Mouse (Mus musculus) liver, adult (tissue): ENCODE data around the gene Madd.

ENCODE experiments used
- GATA4 ChIP-seq: IDR thresholded peaks from 2 replicates; pipeline ENCODE4 v1.6.1; 2014; ENCODE audit warnings: mild to moderate bottlenecking, low read length; ENCODE audit not compliant: insufficient replicate concordance

Gene Madd

GRCm38 (mm10) chr2:91151331-91151730, 32.3 kb downstream of the Madd start:
- TF ChIP-seq GATA4: no peak

DNA sequence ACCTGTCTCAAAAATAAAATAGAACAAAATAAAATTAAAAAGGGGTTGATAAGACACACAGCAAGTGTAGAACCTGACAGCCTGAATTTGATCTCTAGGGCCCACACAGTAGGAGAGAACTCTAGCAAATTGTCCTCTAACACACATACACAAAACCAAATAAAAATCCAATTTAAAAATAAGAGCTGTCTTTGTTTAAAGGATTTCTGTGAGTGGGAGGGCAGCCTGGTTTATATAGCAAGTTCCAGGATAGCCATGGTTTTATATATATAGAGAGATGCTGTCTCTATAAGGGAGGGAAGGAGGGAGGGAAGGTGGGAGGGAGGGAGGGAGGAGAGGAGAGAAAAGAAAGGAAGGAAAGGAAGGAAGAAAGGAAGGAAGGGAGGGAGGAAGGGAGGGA, 35.5 kb downstream of the Madd start:
- no peak for TF ChIP-seq GATA4

DNA sequence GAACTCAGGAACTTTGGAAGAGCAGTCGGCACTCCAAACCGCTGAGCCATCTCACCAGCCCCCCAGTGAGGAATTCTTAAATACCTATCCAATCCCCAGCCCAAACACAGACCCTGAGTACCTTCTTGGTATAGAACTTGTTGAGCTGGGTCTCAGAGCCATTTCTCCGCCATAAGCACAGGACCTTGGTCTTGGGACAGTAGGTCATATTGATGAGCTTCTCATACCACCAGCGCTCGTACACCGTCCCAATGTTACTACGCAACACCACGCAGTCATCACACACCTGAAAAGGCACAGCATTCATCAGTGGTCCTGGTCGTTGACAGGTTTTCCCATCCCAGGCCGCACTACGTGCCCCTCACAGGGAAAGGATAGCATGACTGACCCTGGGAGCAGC, 40.2 kb downstream of the Madd start:
- TF ChIP-seq GATA4: no peak

DNA sequence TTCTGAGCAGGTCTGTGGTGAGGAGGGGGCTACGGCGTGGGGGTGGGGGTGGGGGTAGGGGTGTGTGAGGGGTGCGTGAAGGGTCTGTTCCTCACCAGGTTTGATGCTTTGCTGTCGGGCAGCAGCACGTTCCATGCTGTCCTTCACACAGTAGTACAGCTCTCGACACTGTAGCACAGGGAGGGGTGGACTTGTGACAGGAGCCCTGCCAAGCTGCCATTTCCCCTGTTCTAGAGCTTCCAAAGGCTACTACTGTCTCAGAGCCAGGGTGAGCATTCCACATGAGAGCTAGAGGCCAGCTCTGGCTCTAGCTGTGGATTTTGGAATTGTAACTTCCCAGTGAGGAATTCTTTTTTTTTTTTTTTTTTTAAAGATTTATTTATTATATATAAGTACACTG, 40.7 kb downstream of the Madd start:
- no peak for TF ChIP-seq GATA4

GRCm38 (mm10) chr2:91139764-91140163, 43.9 kb downstream of the Madd start:
- no peak for TF ChIP-seq GATA4

DNA sequence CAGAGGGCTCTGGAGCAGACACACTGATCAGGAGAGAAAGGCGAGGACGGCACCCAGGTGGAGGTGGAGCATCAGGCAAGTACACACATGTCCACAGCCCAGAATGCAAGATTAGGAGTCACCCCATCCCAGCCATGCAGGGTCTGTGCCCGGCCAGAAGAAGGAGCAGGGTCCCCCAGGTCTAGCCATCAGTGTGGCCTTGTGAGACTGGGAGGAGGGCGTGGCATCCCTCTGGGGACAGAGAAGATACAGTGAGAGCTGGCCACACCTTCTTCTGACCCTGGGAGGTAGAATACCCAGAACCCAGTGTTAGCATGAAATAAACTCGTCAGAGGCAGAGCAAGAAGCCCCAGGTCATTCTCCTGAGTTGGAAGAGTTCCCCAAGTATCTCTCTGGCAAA, 44.3 kb downstream of the Madd start:
- TF ChIP-seq GATA4: no peak

DNA sequence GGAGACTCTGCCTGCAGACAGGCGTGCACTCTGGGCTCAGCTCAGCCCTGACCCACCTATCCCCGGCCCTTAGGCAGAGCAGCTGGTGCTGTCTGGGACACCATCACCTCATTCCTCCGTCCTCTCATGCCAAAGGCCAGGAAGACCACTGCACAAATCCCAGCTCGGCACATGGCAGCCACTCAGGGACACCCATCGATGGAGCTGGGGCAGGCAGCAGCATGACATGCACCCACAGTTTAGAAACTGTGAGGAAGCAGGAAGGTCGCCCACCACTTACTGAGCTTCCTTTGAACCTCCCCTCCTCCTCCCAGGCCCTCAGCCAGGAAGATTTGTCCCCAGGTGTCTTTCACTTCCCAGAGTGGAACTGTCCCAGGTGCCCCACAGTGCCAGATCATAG, 46.2 kb downstream of the Madd start:
- no peak for TF ChIP-seq GATA4

DNA sequence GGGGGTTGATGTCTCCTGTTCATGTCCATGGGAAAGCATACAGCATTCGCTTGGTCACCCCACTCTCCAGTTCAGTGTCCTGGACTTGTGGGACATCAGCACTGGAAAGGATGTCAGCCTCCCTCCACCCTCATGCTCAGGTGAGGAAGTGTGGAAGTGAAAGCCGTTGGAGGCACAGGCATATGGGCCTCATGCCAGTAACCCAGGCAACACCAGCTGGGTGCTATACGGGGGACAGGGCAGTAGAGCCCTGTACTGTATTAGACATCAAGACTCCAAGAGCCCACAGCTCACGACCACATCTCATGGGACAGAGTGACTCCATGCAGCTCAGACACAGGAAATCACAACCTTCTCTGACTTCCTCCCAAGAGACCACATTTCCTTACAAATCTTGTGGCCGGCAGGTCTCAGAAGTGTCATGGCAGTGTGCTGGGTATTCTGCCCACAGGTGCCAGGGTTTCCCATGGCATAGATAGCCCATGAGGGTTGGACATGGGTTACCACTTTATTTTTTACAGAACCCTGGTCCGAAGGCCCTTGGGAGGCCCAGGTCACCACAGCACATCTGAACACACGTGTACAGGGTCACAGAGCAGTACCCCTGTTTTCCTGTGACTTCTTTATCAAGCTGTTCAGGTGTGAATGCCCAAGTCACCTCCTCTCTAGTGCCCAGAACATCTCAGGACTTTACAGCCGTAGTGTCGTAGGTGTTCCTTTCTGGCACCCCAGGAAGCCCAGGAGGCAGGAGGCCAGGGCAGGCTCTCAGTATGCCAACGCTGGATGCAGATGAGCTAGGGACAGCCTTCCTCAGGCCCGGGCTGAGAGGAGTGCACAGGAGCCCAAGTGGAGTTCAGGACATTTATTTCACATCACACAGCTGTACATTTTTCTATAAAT, 46.9 kb downstream of the Madd start:
- TF ChIP-seq GATA4: no peak

DNA sequence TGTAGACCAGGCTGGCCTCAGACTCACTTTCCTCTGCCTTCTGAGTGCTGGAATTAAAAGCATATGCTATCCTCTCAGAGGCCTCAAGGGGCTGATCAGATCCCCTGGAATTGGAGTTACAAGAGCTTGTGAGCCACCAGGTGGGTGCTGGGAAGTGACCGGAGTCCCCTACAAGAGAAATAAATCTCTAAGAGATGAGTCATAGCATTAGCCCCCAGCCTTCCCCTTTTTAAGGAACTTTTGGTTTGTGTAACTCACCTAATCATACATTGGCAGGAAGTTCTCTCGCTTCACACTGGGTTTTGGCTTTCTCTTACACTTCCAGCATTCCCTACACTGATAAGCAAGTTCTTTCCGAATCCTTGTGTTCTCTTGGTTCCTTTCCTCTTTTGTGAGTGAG, 51.6 kb downstream of the Madd start:
- TF ChIP-seq GATA4: no peak

DNA sequence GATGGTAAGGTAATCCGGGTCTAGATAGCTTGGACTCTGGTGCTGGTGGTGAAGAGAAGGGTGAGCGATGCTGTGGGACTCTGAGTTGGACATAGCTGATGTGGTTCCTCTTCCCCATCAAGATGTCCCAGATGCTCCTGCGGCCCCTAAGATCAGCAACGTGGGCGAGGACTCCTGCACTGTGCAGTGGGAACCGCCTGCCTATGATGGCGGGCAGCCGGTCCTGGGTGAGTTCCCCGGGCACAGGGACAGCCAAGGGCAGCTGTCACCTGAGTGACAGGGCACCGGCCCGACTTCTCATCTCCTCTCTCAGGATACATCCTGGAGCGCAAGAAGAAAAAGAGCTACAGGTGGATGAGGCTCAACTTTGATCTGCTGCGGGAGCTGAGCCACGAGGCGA, 52.4 kb downstream of the Madd start:
- TF ChIP-seq GATA4: no peak

GRCm38 (mm10) chr2:91130126-91130525, 53.5 kb downstream of the Madd start:
- no peak for TF ChIP-seq GATA4

- TF ChIP-seq GATA4: no peak
Measured at GRCm38 (mm10) chr2:91128761-91129160, 54.9 kb downstream of the Madd start.

DNA sequence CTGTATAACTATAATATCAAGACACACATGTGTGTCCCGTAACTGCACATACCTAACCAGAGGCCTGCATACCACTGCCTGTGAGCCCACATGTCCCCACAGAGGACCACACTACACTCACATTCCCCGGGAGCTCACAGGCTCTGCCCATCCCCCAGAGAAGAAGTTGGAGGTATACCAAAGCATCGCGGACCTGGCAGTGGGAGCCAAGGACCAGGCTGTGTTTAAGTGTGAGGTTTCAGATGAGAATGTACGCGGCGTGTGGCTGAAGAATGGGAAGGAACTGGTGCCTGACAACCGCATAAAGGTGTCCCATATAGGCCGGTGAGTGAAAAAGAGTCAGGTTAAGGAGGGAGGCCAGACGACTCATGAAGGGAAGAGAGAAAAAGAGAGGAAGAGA, 58.5 kb downstream of the Madd start:
- no peak for TF ChIP-seq GATA4

- no peak for TF ChIP-seq GATA4
Measured at GRCm38 (mm10) chr2:91123521-91123920, 60.1 kb downstream of the Madd start.

DNA sequence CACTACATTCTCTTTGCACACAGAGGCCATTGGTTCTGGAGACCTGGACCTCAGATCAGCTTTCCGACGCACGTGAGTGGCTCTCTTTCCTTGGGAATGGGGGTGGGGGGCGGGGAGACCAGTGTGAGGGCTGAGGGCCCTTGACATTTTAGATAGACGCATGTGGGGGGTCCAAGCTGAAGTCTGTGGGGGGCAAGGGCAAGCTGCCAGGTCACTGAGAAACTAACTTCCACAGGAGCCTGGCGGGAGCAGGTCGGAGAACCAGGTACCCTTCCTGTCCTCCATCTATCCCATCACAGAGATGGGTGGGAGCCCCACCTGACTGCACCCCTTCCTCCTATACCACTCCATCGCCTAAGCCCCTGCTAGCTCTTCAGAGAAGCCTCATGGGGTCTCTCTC, 62.1 kb downstream of the Madd start:
- no peak for TF ChIP-seq GATA4

DNA sequence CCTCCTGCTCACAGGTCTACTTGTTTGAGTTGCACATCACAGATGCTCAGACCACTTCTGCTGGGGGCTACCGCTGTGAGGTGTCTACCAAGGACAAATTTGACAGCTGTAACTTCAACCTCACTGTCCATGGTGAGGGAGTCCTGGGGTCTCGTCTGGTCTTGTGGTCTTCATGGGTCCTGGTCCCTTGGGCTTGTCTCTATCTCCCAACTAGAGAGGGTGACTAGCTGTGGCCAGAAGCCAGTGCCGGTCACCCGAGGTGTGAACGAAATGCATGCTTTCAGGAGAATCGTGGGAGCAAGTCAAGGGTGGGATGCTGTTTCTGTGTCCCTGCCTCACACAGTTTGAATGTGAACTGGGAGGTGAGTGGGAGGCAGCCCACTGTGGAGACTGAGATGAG, 62.6 kb downstream of the Madd start:
- TF ChIP-seq GATA4: no peak

DNA sequence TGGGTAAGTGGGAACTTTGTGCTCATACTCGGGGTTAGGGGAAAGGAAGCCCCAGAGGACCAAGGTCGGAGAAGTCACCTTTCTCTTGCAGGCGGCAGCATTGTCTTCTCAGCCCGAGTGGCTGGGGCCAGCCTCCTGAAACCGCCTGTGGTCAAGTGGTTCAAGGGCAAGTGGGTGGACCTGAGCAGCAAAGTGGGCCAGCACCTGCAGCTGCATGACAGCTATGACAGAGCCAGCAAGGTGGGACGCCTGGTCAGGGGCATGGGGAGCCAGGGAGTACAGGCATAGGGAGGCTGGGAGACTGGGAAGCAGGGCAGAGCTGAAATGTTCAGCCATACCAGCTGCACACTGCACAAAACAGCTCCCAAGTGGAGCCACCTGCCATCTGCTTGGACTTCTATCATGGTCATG, 63.4 kb downstream of the Madd start:
- no peak for TF ChIP-seq GATA4
